Mouse (Mus musculus) mature B cell (primary cell): ENCODE measurements around the gene Rccd1.

Experiments
- in situ Hi-C: fragments of 300-500 bp; cut with MboI; formaldehyde crosslinking; loops from 2 replicates; pipeline ENCODE4 v1.14.3; 2019

Gene Rccd1

GRCm38 (mm10) chr7:80260625-80261371 lies 63.5 kb downstream of the Rccd1 start, which contains the start of gene Ngrn:
Ngrn (plus strand) TSS chr7:80261215.
- in situ Hi-C loops, result no loop called here

GRCm38 (mm10) chr7:80257706-80258105 lies 66.5 kb downstream of the Rccd1 start:
- in situ Hi-C loops, result no loop called here

GRCm38 (mm10) chr7:80255981-80256380 lies 68.3 kb downstream of the Rccd1 start:
- in situ Hi-C loops, result no loop called here

GRCm38 (mm10) chr7:80252886-80253285 lies 71.4 kb downstream of the Rccd1 start:
- in situ Hi-C loops, result no loop called here

DNA sequence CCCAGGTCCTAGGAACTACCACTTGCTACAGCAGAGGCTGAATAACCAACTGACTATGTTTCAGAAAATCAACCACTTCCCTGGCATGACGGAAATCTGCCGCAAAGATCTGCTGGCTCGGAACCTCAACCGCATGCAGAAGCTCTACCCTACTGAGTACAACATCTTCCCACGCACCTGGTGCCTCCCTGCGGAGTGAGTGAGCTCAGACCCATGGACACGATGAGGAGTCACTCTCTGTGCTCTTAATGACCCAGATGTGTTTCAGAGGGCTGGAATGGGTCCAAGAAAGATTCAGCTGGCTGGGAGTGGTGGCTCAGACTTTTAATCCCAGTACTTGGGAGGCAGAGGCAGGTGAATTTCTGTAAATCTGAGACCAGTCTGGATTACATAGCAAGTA lies 71.8 kb downstream of the Rccd1 start:
- in situ Hi-C loops, result no loop called here

DNA sequence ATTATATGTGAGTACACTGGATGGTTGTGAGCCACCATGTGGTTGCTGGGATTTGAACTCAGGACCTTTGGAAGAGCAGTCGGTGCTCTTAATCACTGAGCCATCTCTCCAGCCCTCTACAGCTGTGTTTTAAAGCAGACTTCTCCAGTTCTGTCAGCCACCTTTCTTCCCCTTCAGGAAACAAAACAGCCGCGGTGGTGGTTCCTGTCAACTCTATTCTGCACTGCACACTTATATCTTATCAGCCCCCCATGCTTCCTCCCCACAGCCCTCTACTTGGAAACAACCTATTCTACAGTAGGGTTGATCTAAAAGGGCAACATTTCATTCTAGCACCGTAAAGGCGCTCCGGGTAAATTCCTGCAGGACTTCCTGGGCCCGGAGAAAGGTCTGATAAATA lies 77.4 kb downstream of the Rccd1 start:
- in situ Hi-C loops, result no loop called here

DNA sequence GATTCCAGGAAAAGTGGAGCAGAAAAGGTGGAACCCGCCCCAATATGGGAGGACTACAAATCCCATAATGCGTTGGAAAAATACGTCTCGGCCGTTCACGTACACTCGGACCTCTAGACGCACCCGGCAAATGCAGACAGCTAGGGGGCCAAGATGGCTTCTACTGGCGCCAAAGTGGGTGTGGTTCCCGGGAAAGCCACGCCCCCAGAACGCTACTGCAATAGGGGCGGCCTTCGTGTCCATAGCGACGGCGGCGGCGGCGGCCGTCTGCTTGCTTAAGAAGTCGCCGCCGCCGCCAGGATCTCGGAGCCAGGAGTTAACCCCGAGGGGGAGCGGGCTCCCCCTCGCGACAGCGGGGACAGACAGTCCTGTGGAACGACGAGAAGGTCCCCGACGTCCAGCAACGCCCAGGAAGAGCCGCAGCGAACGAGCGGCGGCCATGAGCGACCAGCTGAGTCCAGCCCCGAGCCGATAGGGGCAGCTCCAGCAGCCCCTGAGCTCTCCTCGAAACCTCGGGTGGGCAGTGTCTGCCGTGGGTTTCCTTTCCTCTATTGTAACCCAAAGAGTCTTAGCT lies 78.0 kb downstream of the Rccd1 start, which contains the start of gene Ttll13:
Ttll13 (plus strand) TSS at position 229 of the 574 bp plus-strand sequence.
- in situ Hi-C loops, result no loop called here

- in situ Hi-C loops, result no loop called here
Measured at GRCm38 (mm10) chr7:80244851-80245250, 79.4 kb downstream of the Rccd1 start.
